Mouse (Mus musculus) gastrocnemius, postnatal 4 days (tissue): ENCODE measurements at regions not wholly inside any gene's neighbourhood (a gene's known extent, or its start where the extent isn't known, plus 50 kb on each side); places are given as distances from the start of the nearest gene placed in this dataset.
"Not testable (repeated sequence)": the region's sequence is repeated elsewhere in the genome, so short reads cannot be mapped to it uniquely, and the experiment has no call there.

Experiments used
- DNase-seq, 2 experiments: peaks; one replicate each; pipeline ENCODE4 v3.0.0; 2021 to 2022; ENCODE audit warnings: low spot score in 2 of 2, mixed read lengths in 2 of 2

GRCm38 (mm10) chr12:79991279-79991678, 121.5 kb downstream of the Zfp36l1 start:
- DNase-seq = no peak

GRCm38 (mm10) chr12:79990751-79991150, 122.1 kb downstream of the Zfp36l1 start:
- no peak for DNase-seq

GRCm38 (mm10) chr12:79989582-79990110, 123.2 kb downstream of the Zfp36l1 start:
- DNase-seq = peak in 1 of 2 experiments; percentile 59

GRCm38 (mm10) chr12:79988401-79989358, 124.1 kb downstream of the Zfp36l1 start:
- DNase-seq = no peak

- DNase-seq = no peak
These were observed 126.4 kb downstream of the Zfp36l1 start for GRCm38 (mm10) chr12:79986241-79986976.

- DNase-seq = no peak
These were observed 127.6 kb downstream of the Zfp36l1 start for GRCm38 (mm10) chr12:79984985-79985747.

- no peak for DNase-seq
These were observed 128.6 kb downstream of the Zfp36l1 start for GRCm38 (mm10) chr12:79984025-79984790.

- no peak for DNase-seq
These were observed 129.6 kb downstream of the Zfp36l1 start for GRCm38 (mm10) chr12:79983232-79983631.

GRCm38 (mm10) chr12:79982497-79982896, 130.3 kb downstream of the Zfp36l1 start:
- DNase-seq = not testable (repeated sequence)

GRCm38 (mm10) chr12:79980711-79981110, 132.1 kb downstream of the Zfp36l1 start:
- DNase-seq = no peak

GRCm38 (mm10) chr12:79977136-79977535, 135.7 kb downstream of the Zfp36l1 start:
- no peak for DNase-seq

- no peak for DNase-seq
These were observed 137.2 kb downstream of the Zfp36l1 start for GRCm38 (mm10) chr12:79975466-79976239.

- DNase-seq = no peak
These were observed 137.8 kb downstream of the Zfp36l1 start for GRCm38 (mm10) chr12:79975050-79975449.

GRCm38 (mm10) chr12:79974530-79974929, 138.3 kb downstream of the Zfp36l1 start:
- DNase-seq = no peak

- DNase-seq = no peak
These were observed 139.1 kb downstream of the Zfp36l1 start for GRCm38 (mm10) chr12:79973566-79974230.

- DNase-seq = no peak
These were observed 141.8 kb downstream of the Zfp36l1 start for GRCm38 (mm10) chr12:79970981-79971390.

GRCm38 (mm10) chr12:79970227-79970901, 142.4 kb downstream of the Zfp36l1 start:
- DNase-seq = peak; percentile 37 to 72
